Mouse (Mus musculus): Measurements from ENCODE around the gene Map1s. TPM values are rescaled to one million over a fixed set of nuclear protein-coding genes. Genes with fewer than 3 reads are reported as not detected.

The Map1s gene
- polyA plus RNA-seq (2012; rRNA removed), result 58.4 and 68.0 TPM in 2 replicates

DNA sequence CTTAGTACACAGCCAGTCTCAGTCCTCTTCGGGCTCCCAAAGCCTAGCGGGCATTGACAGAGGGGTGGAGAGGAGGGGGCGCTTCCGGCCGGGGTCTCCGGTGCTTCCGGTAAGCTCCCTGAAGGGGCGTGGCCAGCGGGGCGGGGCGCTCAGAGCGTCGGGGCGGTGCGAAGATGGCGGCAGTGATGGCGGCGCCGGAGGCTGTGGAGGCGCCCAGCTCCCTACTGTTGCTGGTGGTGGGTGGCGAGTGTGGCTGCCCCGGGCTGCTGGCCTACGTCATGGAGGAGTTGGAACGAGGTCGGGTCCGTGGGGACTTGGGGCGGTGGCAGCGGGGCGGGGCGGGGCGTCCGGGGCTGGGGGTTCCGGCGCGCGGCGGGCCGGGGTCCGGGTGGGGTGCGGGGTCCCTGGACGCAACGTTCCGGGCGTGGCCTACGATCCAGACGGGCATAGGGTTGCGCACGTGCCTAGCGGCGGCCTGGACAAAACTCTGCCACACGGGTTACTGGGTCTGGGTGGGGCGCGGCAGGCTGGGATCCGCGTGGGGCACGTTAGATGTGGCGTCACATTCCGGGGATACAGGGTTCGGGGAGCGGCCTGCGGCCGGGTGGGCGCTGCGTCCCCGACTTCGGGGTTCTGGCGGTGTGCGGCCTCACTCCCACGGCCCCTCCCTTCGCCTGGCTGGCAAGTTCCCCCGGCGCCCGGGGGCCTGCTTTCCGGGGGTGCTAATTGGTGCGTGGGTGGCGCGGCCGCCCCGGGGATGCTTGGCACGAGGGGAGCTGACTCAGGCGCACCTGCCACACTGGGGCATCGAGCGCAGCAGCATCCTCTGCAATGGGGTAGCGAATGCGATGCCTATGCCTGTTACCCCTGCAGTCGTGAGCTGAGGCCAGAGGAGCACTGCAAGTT is at the start of gene Map1s:
Gene Map1s, plus strand, starts transcription at position 102 of the 906 bp plus-strand sequence.
- DNase-seq, result peak; percentile 65
- TF ChIP-seq POLR2A (IDR thresholded peaks at IDR 0.05; ENCODE audit: borderline replicate concordance, extremely low read depth, low read depth, low read length) (peak; percentile 56), CTCF (IDR thresholded peaks at IDR 0.05; ENCODE audit: insufficient read depth, low read length) (no peak)
- Histone ChIP-seq H3K4me1 (ENCODE audit: control insufficient read depth, insufficient read depth, low read length) (peaks cover 11% of the 10 kb centered on the region; the same call in 1 of the 2 replicates), H3K4me3 (replicated peaks; ENCODE audit: extremely low read depth, low read depth, low read length) (peak within 1 kb of the TSS; percentile 63)
- 2% methylated on average over 86 of the region's 86 CpGs for WGBS

DNA sequence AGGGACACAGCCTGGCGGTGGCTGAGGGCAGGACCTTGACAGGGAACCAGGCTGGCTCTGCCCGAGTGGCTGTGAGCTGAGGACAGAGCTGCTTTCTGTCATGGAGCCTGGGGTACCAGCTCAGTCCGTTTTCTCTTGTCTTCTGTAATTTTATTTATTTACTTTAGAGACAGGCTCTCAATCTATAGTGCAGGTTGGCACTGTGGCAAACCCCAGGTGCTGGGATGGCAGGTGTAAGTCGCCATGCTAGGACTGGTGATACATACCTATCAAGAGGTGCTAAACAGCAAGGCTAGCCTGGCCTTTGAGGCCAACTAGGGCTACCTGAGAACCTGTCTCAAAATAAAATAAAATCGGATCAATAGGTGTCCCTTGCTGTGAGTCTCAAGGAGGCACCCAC is 49.7 kb upstream of the Map1s start:
- Histone ChIP-seq H3K4me3 (replicated peaks; ENCODE audit: extremely low read depth, low read depth, low read length) (no peak overlapping the region), H3K4me1 (ENCODE audit: control insufficient read depth, insufficient read depth, low read length) (peaks cover 3% of the 10 kb centered on the region; the same call in 1 of the 2 replicates)
- TF ChIP-seq CTCF (IDR thresholded peaks at IDR 0.05; ENCODE audit: insufficient read depth, low read length), result no peak
- no peak for TF ChIP-seq POLR2A (IDR thresholded peaks at IDR 0.05; ENCODE audit: borderline replicate concordance, extremely low read depth, low read depth, low read length)
- 66% methylated on average over 5 of the region's 5 CpGs for WGBS
- no peak for DNase-seq

DNA sequence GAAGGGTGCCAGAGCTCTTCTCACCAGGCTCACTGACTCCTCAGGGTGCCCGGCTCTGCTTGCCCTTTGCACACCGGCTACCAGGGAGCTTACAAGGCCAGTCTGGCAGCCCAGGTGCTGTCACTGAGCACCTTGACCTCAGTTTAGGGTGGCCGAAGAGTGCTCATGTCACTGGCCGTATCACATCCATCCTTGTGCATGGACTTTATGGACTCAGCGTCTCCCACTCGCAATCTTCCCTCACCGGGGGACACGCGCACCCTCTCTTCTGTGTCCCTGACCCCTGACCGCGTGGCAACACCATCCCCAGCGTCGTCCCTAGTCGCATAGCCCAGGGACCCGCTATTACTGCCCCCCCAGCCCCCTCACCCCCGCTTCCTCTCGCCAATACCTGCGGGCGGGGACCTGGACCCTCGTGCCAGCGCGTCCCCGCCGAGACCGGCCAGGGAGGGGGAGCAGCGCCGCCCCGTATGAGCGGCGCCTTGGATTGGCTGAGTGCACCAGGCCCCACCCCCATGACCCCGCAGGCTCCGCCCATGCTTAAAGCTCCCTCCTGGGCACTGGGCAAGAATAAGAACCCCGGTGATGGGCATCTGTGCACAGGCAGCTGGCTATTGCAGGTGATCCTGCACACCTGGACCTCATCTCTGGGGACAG is 49.1 kb upstream of the Map1s start:
- no peak for TF ChIP-seq CTCF (IDR thresholded peaks at IDR 0.05; ENCODE audit: insufficient read depth, low read length)
- no peak for TF ChIP-seq POLR2A (IDR thresholded peaks at IDR 0.05; ENCODE audit: borderline replicate concordance, extremely low read depth, low read depth, low read length)
- Histone ChIP-seq H3K4me1 (ENCODE audit: control insufficient read depth, insufficient read depth, low read length) (peaks cover 3% of the 10 kb centered on the region; the same call in 1 of the 2 replicates), H3K4me3 (replicated peaks; ENCODE audit: extremely low read depth, low read depth, low read length) (peak overlapping the region; percentile 43)
- 7% methylated on average over 33 of the region's 33 CpGs for WGBS
- peak; percentile 70 for DNase-seq

DNA sequence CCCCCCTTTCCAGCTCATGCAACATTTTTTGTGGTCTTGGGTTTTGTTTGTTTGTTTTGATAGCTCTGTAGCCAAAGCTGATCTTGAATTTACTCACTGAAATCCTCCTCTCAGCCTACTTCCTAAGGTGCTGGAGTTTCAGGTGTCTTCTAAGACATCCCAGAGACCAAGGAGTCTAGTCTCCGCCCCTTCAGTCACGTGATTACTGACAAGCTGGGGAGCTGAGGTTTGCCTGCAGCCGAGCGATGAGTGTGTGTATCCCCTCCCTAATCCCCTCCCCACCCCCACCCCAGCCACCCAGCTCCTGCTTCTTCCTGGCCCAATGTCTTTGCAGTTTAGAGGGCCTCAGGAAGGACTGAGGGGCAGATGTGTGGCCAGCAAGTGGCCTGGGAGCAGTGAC is 48.2 kb upstream of the Map1s start:
- Histone ChIP-seq H3K4me1 (ENCODE audit: control insufficient read depth, insufficient read depth, low read length) (peaks cover 3% of the 10 kb centered on the region; the same call in 1 of the 2 replicates), H3K4me3 (replicated peaks; ENCODE audit: extremely low read depth, low read depth, low read length) (no peak overlapping the region)
- TF ChIP-seq POLR2A (IDR thresholded peaks at IDR 0.05; ENCODE audit: borderline replicate concordance, extremely low read depth, low read depth, low read length) (no peak), CTCF (IDR thresholded peaks at IDR 0.05; ENCODE audit: insufficient read depth, low read length) (no peak)
- 54% methylated on average over 4 of the region's 4 CpGs for WGBS
- DNase-seq, result no peak

DNA sequence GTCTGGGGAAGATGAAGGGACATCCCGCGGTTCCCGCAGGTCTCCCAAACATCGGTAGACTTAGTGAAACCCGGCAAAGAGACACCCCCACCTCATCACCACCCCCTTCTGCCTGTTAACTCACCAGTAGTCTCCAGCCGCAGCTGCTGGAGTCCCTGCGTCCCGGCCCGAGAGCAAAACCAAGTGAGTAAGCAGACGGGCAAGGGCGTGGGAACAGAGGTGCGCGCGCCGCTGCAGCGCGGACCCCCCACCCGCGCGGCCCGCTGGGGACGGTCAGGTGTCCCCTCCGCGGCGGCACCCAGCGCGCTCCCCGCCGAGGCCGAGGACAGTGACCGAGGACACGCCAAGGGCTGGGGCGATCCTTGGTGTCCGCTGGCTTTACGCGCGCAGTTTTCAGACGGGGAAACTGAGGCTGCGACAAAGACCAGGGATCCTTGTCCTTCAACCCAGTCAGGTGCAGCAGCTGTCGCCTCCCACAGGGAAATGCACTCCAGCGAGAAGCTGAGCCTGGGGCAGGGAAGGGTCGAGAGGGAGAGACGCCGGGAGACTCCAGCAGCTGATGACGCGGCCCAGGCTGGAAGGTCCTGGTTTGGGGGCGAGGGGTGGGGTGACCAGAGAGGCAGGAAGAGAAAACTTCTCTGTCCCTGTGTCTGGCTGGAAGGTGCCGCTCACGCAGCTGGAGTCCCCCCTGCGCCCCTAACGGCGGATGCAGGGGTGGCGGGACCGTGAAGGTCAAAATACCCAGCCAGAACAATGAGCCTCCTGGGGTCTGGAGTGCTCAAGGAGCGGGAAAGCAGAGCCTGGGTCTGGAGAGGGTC is 42.7 kb upstream of the Map1s start, which contains the start of gene Kcnn1:
Gene Kcnn1, minus strand, starts transcription at position 435 of the 818 bp plus-strand sequence.
- no peak within 1 kb of the TSS for H3K4me3 ChIP-seq (replicated peaks; ENCODE audit: extremely low read depth, low read depth, low read length)
- TF ChIP-seq CTCF (IDR thresholded peaks at IDR 0.05; ENCODE audit: insufficient read depth, low read length) (no peak), POLR2A (IDR thresholded peaks at IDR 0.05; ENCODE audit: borderline replicate concordance, extremely low read depth, low read depth, low read length) (no peak)
- no peak for DNase-seq
- H3K4me1 ChIP-seq (ENCODE audit: control insufficient read depth, insufficient read depth, low read length), result peaks cover 16% of the 10 kb centered on the region
- WGBS, result 2% methylated on average over 55 of the region's 55 CpGs

DNA sequence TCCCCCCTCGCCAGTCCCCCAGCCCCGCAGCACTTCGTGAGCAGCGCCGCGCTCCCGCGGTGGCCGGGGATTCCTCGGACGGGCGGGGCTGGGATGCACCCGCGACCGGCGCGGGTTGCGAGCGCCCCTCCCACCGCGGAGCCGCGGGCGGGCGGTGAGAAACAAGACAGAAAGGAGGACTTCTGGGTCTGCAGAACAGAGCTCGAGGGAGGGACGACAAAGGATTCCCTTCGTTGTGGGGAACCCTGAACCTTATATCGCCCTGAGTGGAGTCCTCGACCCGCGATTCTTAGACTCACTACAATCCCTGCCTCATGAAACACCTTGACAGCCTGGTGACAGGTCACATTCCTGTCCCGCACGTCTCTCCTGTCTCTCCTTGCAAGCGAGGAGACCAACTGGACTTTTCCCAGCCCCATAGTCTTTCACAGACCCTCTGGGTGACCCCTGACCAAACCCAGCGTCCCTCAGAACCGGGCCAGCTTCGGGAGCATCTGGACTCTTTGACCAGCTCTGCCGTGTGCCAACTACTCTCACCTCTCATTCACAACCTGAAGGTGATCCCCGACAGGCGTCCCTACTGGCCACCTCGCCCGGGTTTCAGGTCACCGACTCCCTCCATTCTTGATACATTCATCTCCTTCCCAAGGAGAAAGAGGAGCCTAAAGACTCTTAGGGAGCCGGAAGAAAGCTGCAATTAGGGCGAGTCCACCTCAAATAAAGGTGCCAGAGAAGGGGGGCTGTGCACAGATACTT is 41.6 kb upstream of the Map1s start:
- Histone ChIP-seq H3K4me1 (ENCODE audit: control insufficient read depth, insufficient read depth, low read length) (peaks cover 16% of the 10 kb centered on the region), H3K4me3 (replicated peaks; ENCODE audit: extremely low read depth, low read depth, low read length) (no peak overlapping the region)
- DNase-seq, result no peak
- no peak for TF ChIP-seq CTCF (IDR thresholded peaks at IDR 0.05; ENCODE audit: insufficient read depth, low read length)
- TF ChIP-seq POLR2A (IDR thresholded peaks at IDR 0.05; ENCODE audit: borderline replicate concordance, extremely low read depth, low read depth, low read length), result no peak
- WGBS, result 2% methylated on average over 46 of the region's 46 CpGs

DNA sequence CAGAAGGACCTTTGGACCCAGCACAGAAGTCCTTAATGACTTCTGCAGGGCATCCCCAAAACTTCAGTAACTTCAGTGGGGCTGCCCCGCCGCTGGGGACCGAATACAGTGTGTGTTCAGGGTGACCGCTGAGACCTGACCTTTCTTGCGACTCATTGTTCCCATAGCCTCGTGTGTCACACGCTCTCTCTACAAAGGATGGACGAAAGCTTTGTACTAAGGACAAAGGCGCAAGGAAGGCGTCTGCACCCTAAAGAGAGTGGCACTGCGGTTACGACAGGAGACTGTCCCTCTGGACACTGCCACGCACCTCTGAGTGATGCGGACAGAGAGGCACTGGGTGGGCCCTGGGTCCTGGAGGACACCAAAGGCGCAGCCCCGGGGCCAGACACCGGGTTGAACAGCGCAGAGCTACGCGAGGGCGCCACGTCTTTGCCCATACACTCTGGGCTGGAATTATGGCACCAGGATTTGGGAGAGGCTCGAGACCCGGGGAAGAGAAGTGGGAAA is 41.0 kb upstream of the Map1s start:
- Histone ChIP-seq H3K4me1 (ENCODE audit: control insufficient read depth, insufficient read depth, low read length) (peaks cover 18% of the 10 kb centered on the region), H3K4me3 (replicated peaks; ENCODE audit: extremely low read depth, low read depth, low read length) (peak overlapping the region; percentile 64)
- TF ChIP-seq CTCF (IDR thresholded peaks at IDR 0.05; ENCODE audit: insufficient read depth, low read length) (no peak), POLR2A (IDR thresholded peaks at IDR 0.05; ENCODE audit: borderline replicate concordance, extremely low read depth, low read depth, low read length) (no peak)
- 2% methylated on average over 24 of the region's 24 CpGs for WGBS
- no peak for DNase-seq

DNA sequence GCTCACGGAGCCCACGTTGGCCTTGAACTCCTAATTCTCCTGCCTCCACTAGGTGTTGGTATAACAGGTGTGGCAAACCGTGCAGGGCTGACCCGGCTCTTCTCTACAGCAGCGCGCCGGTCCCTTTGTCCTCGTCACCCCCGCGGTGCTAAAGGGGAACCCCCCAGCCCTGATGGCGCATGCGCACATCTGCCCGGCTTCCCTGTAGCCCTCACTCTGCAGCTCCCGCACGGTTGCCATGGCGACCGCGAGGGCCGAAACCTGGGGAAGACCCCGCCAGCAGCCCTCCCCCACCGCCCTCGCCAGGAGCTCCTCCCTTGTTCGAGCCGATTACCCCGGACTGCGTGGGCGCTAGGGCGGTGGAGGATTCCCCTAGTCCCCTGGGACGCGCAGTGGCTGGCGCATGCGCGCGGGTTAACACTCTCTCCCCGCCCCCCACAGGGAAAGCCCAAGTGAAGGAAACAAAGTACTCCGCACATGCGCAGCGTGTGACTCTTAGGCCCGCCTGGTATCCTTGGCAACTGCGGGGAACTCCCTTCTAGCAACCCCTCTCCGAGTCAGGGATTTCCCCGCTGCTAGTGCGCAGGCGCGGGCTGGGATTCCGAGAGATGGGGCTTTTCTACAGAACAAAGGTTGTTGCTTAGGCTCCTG is 40.3 kb upstream of the Map1s start:
- peak overlapping the region; percentile 64 for H3K4me3 ChIP-seq (replicated peaks; ENCODE audit: extremely low read depth, low read depth, low read length)
- under 1% methylated on average over 46 of the region's 46 CpGs for WGBS
- DNase-seq, result peak; percentile 98
- peaks cover 18% of the 10 kb centered on the region for H3K4me1 ChIP-seq (ENCODE audit: control insufficient read depth, insufficient read depth, low read length)
- TF ChIP-seq POLR2A (IDR thresholded peaks at IDR 0.05; ENCODE audit: borderline replicate concordance, extremely low read depth, low read depth, low read length) (peak; percentile 81; the same call in 1 of the 2 replicates), CTCF (IDR thresholded peaks at IDR 0.05; ENCODE audit: insufficient read depth, low read length) (no peak)

Data from lung, adult 2 months (tissue).